Mouse (Mus musculus) C2C12 (cell line): Measurements from ENCODE around the gene Plcg2. TPM values are rescaled to one million over a fixed set of nuclear protein-coding genes. Genes with fewer than 3 reads are reported as not detected.

Experiments used
- H3K27me3 ChIP-seq: one replicate; pipeline ENCODE4 v1.6.1; 2011; ENCODE audit not compliant: control insufficient read depth, insufficient read depth, insufficient read length
- H3K36me3 ChIP-seq: one replicate; pipeline ENCODE4 v1.6.1; 2011; ENCODE audit not compliant: control insufficient read depth, insufficient read depth
- H3K4me3 ChIP-seq: one replicate; pipeline ENCODE4 v1.5.1; 2011; ENCODE audit warnings: mild to moderate bottlenecking, control low read depth; ENCODE audit not compliant: poor library complexity, insufficient read depth, severe bottlenecking
- H3K79me2 ChIP-seq: one replicate; pipeline ENCODE4 v1.6.1; 2011; ENCODE audit not compliant: control insufficient read depth, insufficient read depth
- H3K79me3 ChIP-seq: one replicate; pipeline ENCODE4 v1.6.1; 2011; ENCODE audit warnings: low read depth, control low read depth
- H3ac ChIP-seq: one replicate; pipeline ENCODE3; 2011; ENCODE audit warnings: low read depth; ENCODE audit not compliant: control insufficient read depth, insufficient read length
- CEBPB ChIP-seq: IDR thresholded peaks from one replicate; pipeline ENCODE4 v1.6.1; 2011; ENCODE audit warnings: low read depth, mild to moderate bottlenecking, control low read depth, moderate library complexity
- CTCF ChIP-seq: IDR thresholded peaks from one replicate; pipeline ENCODE4 v1.5.1; 2011; ENCODE audit not compliant: control insufficient read depth, insufficient read depth, insufficient read length
- FOSL1 ChIP-seq: IDR thresholded peaks from one replicate; pipeline ENCODE4 v1.8.0; 2011; ENCODE audit warnings: mild to moderate bottlenecking, low read length; ENCODE audit not compliant: poor library complexity, insufficient read depth, severe bottlenecking
- MAX ChIP-seq: IDR thresholded peaks from one replicate; pipeline ENCODE4 v1.6.1; 2011; ENCODE audit warnings: mild to moderate bottlenecking, control low read depth
- MYOD1 ChIP-seq: IDR thresholded peaks from one replicate; pipeline ENCODE4 v1.6.1; 2011; ENCODE audit warnings: low read depth; ENCODE audit not compliant: control insufficient read depth, insufficient read length
- MYOG ChIP-seq: IDR thresholded peaks from one replicate; pipeline ENCODE4 v1.6.1; 2011; ENCODE audit not compliant: control insufficient read depth, insufficient read length; ENCODE audit errors: extremely low read depth
- USF1 ChIP-seq: IDR thresholded peaks from one replicate; pipeline ENCODE4 v1.6.1; 2011; ENCODE audit warnings: low read depth, mild to moderate bottlenecking, control low read depth, moderate library complexity
- polyA plus RNA-seq: library from polyadenylated mRNA; unstranded; fragments of >200 nt; fragmentation: generic; extraction: Trizol; gene quantifications from one replicate; pipeline ENCODE4 v1.2.1, GENCODE M21; 2012; ENCODE audit warnings: missing spikeins

Gene Plcg2
- polyA plus RNA-seq, 1 experiment, result 0.05 TPM

GRCm38 (mm10) chr8:117470342-117470781, 27.7 kb upstream of the Plcg2 start:
- no peaks in the 10 kb centered on the region for H3K79me3 ChIP-seq
- H3K4me3 ChIP-seq, result no peak overlapping the region
- no peaks in the 10 kb centered on the region for H3K36me3 ChIP-seq
- H3K27me3 ChIP-seq, result no peaks in the 10 kb centered on the region
- TF ChIP-seq MAX (no peak), MYOG (no peak), MYOD1 (no peak), FOSL1 (no peak), CEBPB (no peak), USF1 (no peak), CTCF (no peak)
- H3ac ChIP-seq, result peak overlapping the region; percentile 48
- H3K79me2 ChIP-seq, result no peaks in the 10 kb centered on the region

- no peaks in the 10 kb centered on the region for H3K27me3 ChIP-seq
- no peak overlapping the region for H3K4me3 ChIP-seq
- TF ChIP-seq USF1 (no peak), CTCF (peak; percentile 77)
Measured at GRCm38 (mm10) chr8:117471174-117471573, 26.9 kb upstream of the Plcg2 start.

GRCm38 (mm10) chr8:117471655-117472054, 26.4 kb upstream of the Plcg2 start:
- TF ChIP-seq MAX (no peak), MYOG (no peak), CEBPB (no peak), FOSL1 (no peak), MYOD1 (no peak), CTCF (no peak), USF1 (no peak)

More at GRCm38 (mm10) chr8:117471174-117471573, 26.9 kb upstream of the Plcg2 start:
- Histone ChIP-seq H3K79me3 (no peaks in the 10 kb centered on the region), H3ac (no peak overlapping the region), H3K79me2 (no peaks in the 10 kb centered on the region), H3K36me3 (no peaks in the 10 kb centered on the region)

GRCm38 (mm10) chr8:117472332-117472731, 25.8 kb upstream of the Plcg2 start:
- no peaks in the 10 kb centered on the region for H3K79me3 ChIP-seq
- no peak overlapping the region for H3K4me3 ChIP-seq
- no peaks in the 10 kb centered on the region for H3K36me3 ChIP-seq
- H3K27me3 ChIP-seq, result no peaks in the 10 kb centered on the region
- TF ChIP-seq CTCF, result no peak
- TF ChIP-seq CEBPB, result no peak
- TF ChIP-seq MYOG, result no peak
- TF ChIP-seq USF1, result no peak
- no peak for TF ChIP-seq MYOD1
- no peak for TF ChIP-seq FOSL1
- TF ChIP-seq MAX, result no peak
- H3ac ChIP-seq, result no peak overlapping the region
- H3K79me2 ChIP-seq, result no peaks in the 10 kb centered on the region

More at GRCm38 (mm10) chr8:117471655-117472054, 26.4 kb upstream of the Plcg2 start:
- Histone ChIP-seq H3K36me3 (no peaks in the 10 kb centered on the region), H3K27me3 (no peaks in the 10 kb centered on the region), H3ac (no peak overlapping the region), H3K79me2 (no peaks in the 10 kb centered on the region), H3K4me3 (no peak overlapping the region), H3K79me3 (no peaks in the 10 kb centered on the region)

GRCm38 (mm10) chr8:117474944-117475343, 23.1 kb upstream of the Plcg2 start:
- Histone ChIP-seq H3K79me3 (no peaks in the 10 kb centered on the region), H3K79me2 (no peaks in the 10 kb centered on the region), H3K36me3 (no peaks in the 10 kb centered on the region), H3K27me3 (no peaks in the 10 kb centered on the region), H3ac (no peak overlapping the region), H3K4me3 (no peak overlapping the region)
- TF ChIP-seq MYOD1, result no peak
- TF ChIP-seq MAX, result no peak
- TF ChIP-seq CTCF, result peak; percentile 94

- Histone ChIP-seq H3K79me2 (no peaks in the 10 kb centered on the region), H3K4me3 (no peak overlapping the region), H3K79me3 (no peaks in the 10 kb centered on the region), H3ac (no peak overlapping the region), H3K27me3 (no peaks in the 10 kb centered on the region), H3K36me3 (no peaks in the 10 kb centered on the region)
- TF ChIP-seq MAX (no peak), MYOG (no peak), MYOD1 (no peak), CEBPB (no peak)
Measured at GRCm38 (mm10) chr8:117475819-117476218, 22.3 kb upstream of the Plcg2 start.
